Mouse (Mus musculus) ES-E14 (cell line): ENCODE measurements at regions not wholly inside any gene's neighbourhood (a gene's known extent, or its start where the extent isn't known, plus 50 kb on each side); places are given as distances from the start of the nearest gene placed in this dataset.

Experiments
- DNase-seq: peaks from one replicate; pipeline ENCODE4 v3.0.0-alpha.2; 2013; ENCODE audit warnings: low read depth, low spot score
- H3K27ac ChIP-seq: 2 replicates; pipeline ENCODE4 v1.5.1; 2012; ENCODE audit warnings: low read depth, mild to moderate bottlenecking, low read length, moderate library complexity, mixed read lengths; ENCODE audit not compliant: poor library complexity, insufficient read depth, severe bottlenecking
- H3K36me3 ChIP-seq: 2 replicates; pipeline ENCODE4 v1.6.1; 2012; ENCODE audit warnings: mild to moderate bottlenecking, low read length, moderate library complexity, mixed read lengths; ENCODE audit not compliant: control insufficient read depth, poor library complexity, insufficient read depth, severe bottlenecking
- H3K4me1 ChIP-seq, 2 experiments: fragments of 150-350 bp in 1 of 2; sonication (generic) in 1 of 2; 2 replicates each; pipeline ENCODE4 v1.6.1; 2012; ENCODE audit warnings: low read length in 2 of 2, mild to moderate bottlenecking in 1 of 2, mixed read lengths in 1 of 2; ENCODE audit not compliant: control insufficient read depth in 2 of 2, insufficient read depth in 2 of 2, poor library complexity in 1 of 2
- H3K4me3 ChIP-seq, 2 experiments: fragments of 150-350 bp in 1 of 2; sonication (generic) in 1 of 2; 2 replicates each; pipeline ENCODE4 v1.5.1; 2012; ENCODE audit warnings: low read length in 2 of 2, low read depth in 1 of 2, mild to moderate bottlenecking in 1 of 2, mixed read lengths in 1 of 2; ENCODE audit not compliant: insufficient read depth in 1 of 2, poor library complexity in 1 of 2, severe bottlenecking in 1 of 2
- H3K9ac ChIP-seq: 2 replicates; pipeline ENCODE4 v1.6.1; 2012; ENCODE audit warnings: low read depth, mild to moderate bottlenecking, low read length, mixed read lengths; ENCODE audit not compliant: poor library complexity, insufficient read depth, severe bottlenecking
- H3K9me3 ChIP-seq: fragments of 150-350 bp; sonication (generic); 2 replicates; pipeline ENCODE4 v1.6.1; 2012; ENCODE audit warnings: low read depth, mild to moderate bottlenecking, low read length; ENCODE audit not compliant: control insufficient read depth, insufficient read depth
- CHD2 ChIP-seq: IDR thresholded peaks from 2 replicates; pipeline ENCODE4 v1.6.1; 2014; ENCODE audit warnings: mild to moderate bottlenecking, low read depth, low read length, inconsistent platforms
- HCFC1 ChIP-seq: IDR thresholded peaks from 2 replicates; pipeline ENCODE4 v1.6.1; 2012; ENCODE audit warnings: low read length, inconsistent platforms, borderline replicate concordance; ENCODE audit not compliant: insufficient read depth
- MAFK ChIP-seq: IDR thresholded peaks from 2 replicates; pipeline ENCODE4 v1.6.1; 2014; ENCODE audit warnings: mild to moderate bottlenecking, low read depth, low read length, inconsistent platforms; ENCODE audit not compliant: insufficient read depth
- ZC3H11A ChIP-seq: IDR thresholded peaks from 2 replicates; pipeline ENCODE4 v1.6.1; 2012; ENCODE audit warnings: low read depth, mild to moderate bottlenecking, inconsistent platforms, low read length, borderline replicate concordance
- ZNF384 ChIP-seq: IDR thresholded peaks from 2 replicates; pipeline ENCODE4 v1.6.1; 2012; ENCODE audit warnings: low read depth, low read length, inconsistent platforms
- in situ Hi-C, 2 experiments: fragments of 600-800 bp; cut with MboI; formaldehyde crosslinking; loops; one replicate each; pipeline ENCODE4 v1.15.1; 2025; ENCODE audit warnings: low sequenced_read_pairs in 2 of 2, inconsistent platforms in 1 of 2; ENCODE audit not compliant: unreplicated experiment in 2 of 2

DNA sequence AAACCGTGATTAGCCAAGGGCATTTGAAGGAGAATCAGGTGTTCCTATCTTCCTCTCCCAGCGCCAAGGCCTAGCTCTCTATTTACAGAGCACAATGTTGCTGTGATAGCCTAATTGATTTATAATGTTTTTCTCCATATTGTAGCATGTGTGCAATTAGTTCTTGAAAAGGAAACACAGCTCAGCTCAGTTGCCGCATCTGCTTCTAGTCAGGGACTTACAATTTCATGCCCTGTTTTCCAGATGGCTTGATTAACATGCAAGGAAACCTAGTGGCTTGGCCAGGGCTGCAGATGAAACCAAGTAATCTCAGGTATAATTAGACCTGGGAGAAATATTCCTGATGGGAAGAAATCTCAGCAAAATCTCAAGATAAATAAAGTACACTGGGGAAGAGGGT, 434.1 kb downstream of the Ets1 start:
- in situ Hi-C loops, result no loop called here
- Histone ChIP-seq H3K9me3 (no peaks in the 10 kb centered on the region), H3K27ac (no peak overlapping the region), H3K36me3 (no peaks in the 10 kb centered on the region), H3K4me1 (no peaks in the 10 kb centered on the region), H3K9ac (no peak overlapping the region), H3K4me3 (no peak overlapping the region)
- DNase-seq, result no peak
- no peak for TF ChIP-seq HCFC1
- TF ChIP-seq MAFK, result no peak
- TF ChIP-seq ZNF384, result no peak
- no peak for TF ChIP-seq CHD2
- no peak for TF ChIP-seq ZC3H11A

DNA sequence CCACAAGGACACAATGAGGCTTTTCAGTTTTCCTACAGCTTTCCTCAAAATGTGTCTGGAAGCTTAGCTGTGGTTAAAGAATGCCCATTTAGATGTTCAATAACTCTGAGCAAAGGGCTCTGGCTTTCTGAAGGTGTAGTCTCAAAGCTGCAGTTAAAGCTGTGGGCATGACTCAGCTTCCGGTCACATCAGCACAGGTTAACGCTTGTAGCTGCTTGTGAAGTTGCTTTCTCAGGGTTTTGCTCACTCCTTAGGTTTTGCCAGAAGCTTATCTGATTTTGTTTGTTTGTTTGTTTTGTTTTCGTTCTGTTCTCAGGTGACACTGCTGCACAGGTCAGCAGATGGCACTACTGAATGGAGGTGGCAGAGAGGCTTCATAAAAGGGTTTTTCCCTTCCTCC, 444.2 kb downstream of the Ets1 start:
- DNase-seq, result no peak
- in situ Hi-C loops, result loop anchor here in 1 of 2 experiments (25.0 kb wide), 1 partner anchor 493 kb away; no protein-coding TSS in a partner anchor
- no peaks in the 10 kb centered on the region for H3K36me3 ChIP-seq

DNA sequence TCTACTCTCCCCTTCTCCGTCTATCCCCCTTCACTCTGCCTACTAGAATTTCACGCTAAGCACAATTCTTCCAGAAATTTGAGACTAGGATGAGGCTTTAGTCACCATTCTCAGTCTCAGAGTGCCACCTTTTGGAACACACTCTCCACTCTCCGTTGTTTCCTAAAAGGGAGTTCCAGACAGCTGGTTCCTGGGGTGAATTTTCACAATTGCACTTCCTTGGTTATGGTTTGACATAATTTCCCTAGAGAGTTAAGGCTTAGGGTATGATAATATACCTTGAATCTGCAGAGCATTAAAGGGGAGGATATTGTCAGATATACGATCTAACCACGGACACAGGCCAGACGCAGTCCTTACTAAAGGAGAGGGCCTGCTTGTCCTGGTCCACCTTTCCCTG, 444.8 kb downstream of the Ets1 start:
- no peaks in the 10 kb centered on the region for H3K36me3 ChIP-seq
- H3K4me1 ChIP-seq, result no peaks in the 10 kb centered on the region
- TF ChIP-seq MAFK, result no peak
- TF ChIP-seq ZNF384, result no peak
- no peak for TF ChIP-seq HCFC1
- TF ChIP-seq CHD2, result no peak
- no peak for TF ChIP-seq ZC3H11A
- no peak overlapping the region for H3K9ac ChIP-seq
- in situ Hi-C loops, result loop anchor here in 1 of 2 experiments (25.0 kb wide), 1 partner anchor 493 kb away; no protein-coding TSS in a partner anchor
- no peak for DNase-seq
- H3K9me3 ChIP-seq, result no peaks in the 10 kb centered on the region
- no peak overlapping the region for H3K27ac ChIP-seq
- no peak overlapping the region for H3K4me3 ChIP-seq

More for the DNA sequence above, 444.2 kb downstream of the Ets1 start:
- H3K4me3 ChIP-seq, result no peak overlapping the region
- TF ChIP-seq HCFC1 (no peak), ZNF384 (no peak), CHD2 (no peak), ZC3H11A (no peak)
- H3K27ac ChIP-seq, result no peak overlapping the region
- H3K9me3 ChIP-seq, result no peaks in the 10 kb centered on the region
- H3K9ac ChIP-seq, result no peak overlapping the region
- H3K4me1 ChIP-seq, result no peaks in the 10 kb centered on the region

DNA sequence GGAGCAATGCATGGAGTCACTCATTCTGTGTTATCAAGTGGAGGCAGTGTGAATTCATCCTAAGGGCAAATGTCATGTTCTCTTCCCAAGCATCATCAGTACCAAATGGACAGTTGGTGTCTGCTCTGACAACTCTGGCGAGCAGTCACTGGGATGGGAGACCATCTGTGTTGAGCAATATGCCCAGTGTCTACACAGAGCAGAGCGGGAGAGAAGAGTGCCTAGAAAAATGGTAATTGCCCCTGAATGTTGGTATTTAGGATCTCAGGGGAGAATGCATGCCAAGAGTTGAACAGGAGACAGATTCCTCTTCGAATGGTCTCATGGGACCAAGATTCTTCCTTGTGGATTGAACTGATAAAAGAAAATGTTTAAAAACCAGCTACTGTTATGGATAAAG, 454.0 kb downstream of the Ets1 start:
- no peak overlapping the region for H3K4me3 ChIP-seq
- no peaks in the 10 kb centered on the region for H3K36me3 ChIP-seq
- H3K27ac ChIP-seq, result no peak overlapping the region
- in situ Hi-C loops, result loop anchor here (10.0 to 25.0 kb wide), 3 partner anchors 495 to 685 kb away; no protein-coding TSS in a partner anchor
- TF ChIP-seq ZC3H11A, result no peak
- no peak for TF ChIP-seq MAFK
- TF ChIP-seq CHD2, result no peak
- TF ChIP-seq HCFC1, result no peak
- no peaks in the 10 kb centered on the region for H3K4me1 ChIP-seq
- no peak overlapping the region for H3K9ac ChIP-seq
- no peaks in the 10 kb centered on the region for H3K9me3 ChIP-seq
- DNase-seq, result no peak

DNA sequence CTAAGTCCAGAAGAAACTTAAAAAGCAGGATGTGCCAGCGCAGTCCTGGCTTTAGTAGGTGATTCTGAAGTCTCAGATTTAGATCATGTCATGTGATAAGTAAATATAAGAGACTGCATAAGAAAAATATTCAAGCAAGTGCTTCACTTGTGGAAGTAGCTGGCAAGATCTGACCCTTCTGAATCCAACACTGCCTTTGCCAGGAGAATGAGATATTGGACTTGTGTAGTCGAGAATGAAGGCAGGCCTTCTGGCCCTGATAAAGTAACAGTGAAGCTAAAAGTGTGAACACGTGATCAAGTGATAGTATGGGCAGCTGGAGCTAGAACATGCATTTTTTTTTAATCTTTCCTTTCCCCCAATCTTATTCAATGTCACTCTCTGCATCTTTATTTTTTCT, 455.6 kb downstream of the Ets1 start:
- no peaks in the 10 kb centered on the region for H3K9me3 ChIP-seq
- in situ Hi-C loops, result loop anchor here (10.0 to 25.0 kb wide), 3 partner anchors 497 to 687 kb away; no protein-coding TSS in a partner anchor
- no peak for TF ChIP-seq ZC3H11A
- TF ChIP-seq ZNF384, result no peak
- TF ChIP-seq MAFK, result no peak
- TF ChIP-seq CHD2, result no peak
- TF ChIP-seq HCFC1, result no peak
- H3K36me3 ChIP-seq, result no peaks in the 10 kb centered on the region
- no peak for DNase-seq
- no peak overlapping the region for H3K27ac ChIP-seq
- no peak overlapping the region for H3K9ac ChIP-seq
- H3K4me3 ChIP-seq, result no peak overlapping the region
- H3K4me1 ChIP-seq, result no peaks in the 10 kb centered on the region
